Mouse (Mus musculus): ENCODE results near the gene Acox1. TPM values are rescaled to one million over a fixed set of nuclear protein-coding genes. Genes with fewer than 3 reads are reported as not detected.

Gene Acox1
- polyA plus RNA-seq, 2 experiments from 2014 or later = 16.9 to 24.2 TPM

DNA sequence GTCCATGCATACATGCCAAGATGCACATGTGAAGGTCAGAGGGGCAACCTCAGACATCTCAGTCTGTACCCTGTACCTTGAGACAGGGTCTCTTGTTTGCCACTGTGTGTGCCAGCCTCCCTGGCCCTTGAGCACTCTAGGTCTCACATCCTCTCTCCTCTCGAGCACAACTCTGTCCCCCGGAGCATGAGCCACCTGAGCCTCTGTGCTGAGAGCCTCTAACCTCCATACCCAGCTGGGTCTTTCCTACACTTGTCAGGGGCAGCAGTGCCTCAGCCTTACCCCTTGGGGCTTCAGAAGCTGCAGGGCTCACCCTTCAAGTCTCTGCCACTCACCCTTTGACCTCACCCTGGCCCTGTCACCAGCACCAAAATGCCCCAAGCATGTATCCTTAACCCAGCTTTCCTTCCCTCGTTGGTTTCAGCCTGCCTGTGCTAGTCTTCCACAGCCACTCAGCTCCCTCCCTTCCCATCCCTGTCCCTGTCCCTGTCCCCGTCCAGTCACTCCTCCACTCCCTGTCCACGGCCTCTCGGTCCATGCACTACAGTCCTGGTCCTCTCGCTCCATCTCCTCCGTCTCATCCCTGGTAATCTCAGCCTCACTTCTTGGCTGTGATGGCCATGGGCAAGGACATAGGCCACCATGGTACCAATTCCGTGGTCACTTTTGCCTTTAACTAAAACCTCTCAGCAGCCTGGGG lies 69.6 kb downstream of the Acox1 start:
- ATAC-seq = no peak

DNA sequence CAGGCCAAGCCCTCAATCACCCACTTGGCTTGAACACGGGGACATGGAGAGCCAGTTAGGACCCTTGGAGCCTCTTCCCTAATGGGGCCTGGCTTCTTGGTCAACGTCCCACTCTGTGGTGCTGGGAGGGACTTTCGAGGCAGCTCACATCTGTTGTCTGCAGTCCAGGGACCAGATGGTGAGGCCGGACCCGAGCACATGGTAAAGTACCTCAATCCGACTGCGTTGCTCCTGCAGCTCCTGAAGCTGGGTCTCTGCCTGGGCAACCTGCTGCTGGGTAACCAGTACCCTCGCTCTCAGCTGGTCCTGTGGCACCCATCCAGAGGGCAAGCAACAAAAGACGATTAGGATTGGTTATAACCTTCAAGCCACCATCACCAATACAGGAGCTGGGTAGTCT lies 70.9 kb downstream of the Acox1 start:
- ATAC-seq = no peak

DNA sequence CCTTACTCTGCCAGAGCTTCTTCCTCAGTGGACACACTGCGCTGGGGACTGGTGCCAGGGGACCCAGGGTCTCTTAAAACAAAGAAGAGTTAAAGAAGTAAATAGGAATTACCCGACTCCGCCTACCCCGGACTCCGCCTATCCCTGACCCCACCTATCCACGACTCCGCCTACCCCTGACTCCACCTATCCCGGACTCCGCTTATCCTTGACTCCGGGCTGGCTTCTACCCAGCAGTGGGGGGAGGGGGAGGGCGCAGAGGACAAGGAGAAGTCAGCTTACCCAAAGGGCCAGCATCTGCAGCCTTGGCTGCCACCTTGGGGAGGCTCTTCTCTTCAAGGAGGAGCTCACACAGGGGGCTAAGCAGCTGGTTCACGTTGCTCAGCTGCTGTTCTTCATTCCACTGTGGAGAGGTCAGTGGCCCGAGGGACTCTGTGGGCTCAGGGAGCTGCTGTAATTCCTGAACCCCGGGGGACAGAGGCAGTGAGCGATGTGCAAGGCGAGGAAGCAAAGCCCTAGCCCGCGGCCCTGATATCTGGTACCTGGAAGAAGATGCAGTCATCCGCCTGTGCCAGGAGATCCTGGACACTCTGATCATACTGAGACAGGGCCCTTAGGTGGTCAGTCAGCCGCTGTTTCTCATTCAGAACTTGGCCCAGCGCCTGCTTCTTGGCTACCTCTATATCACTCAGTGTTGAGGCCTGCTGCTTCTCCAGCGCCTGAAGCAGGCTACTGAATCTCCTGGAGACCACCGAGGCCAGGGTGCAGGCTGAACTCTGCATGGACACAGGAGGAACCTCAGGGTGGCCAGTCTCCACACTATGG lies 71.5 kb downstream of the Acox1 start, which contains the start of gene Trim47:
TSS of gene Trim47 (minus strand) at position 55 of the 825 bp plus-strand sequence.
- ATAC-seq = no peak

DNA sequence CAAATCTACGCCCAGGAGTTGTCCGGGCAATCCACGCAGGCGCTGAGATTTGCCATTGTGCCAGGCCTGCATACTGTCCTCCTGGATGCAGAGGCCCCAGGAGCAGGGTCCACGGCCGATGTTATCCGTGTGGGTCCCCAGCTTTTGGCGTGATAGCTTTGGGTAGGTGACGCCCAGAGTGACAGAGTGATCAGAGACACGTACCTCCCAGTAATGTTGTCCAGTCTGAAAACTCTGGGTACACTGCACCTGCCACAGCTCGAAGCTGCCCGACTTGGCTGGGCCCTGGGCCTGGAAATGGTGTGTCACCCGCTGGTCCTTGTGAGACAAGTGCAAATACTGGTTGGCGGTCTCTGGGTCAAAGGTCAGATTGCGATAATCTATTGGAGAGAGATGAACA lies 72.6 kb downstream of the Acox1 start:
- ATAC-seq = no peak

Other genes starting within 250 kb of the Acox1 start
- not detected for gene Itgb4, start 224.3 kb downstream of the Acox1 start, polyA plus RNA-seq (2017; shearing (Covaris generic))
- 10 to 100 TPM; 13.1 to 18.4 TPM for gene Galk1, start 186.3 kb downstream of the Acox1 start, polyA plus RNA-seq (2017; shearing (Covaris generic))
- gene H3f3b, start 171.1 kb downstream of the Acox1 start, polyA plus RNA-seq (2017; shearing (Covaris generic)) = 1,000 to 10,000 TPM; 1,562 to 1,754 TPM
- 10 to 100 TPM; 10.4 to 16.1 TPM for gene Unk, start 168.7 kb downstream of the Acox1 start, polyA plus RNA-seq (2017; shearing (Covaris generic))
- 100 to 1,000 TPM in 1 of 2 experiments, 10 to 100 TPM in 1; 73.8 to 138 TPM for gene Unc13d, start 121.1 kb downstream of the Acox1 start, polyA plus RNA-seq (2017; shearing (Covaris generic))
- 100 to 1,000 TPM; 133 to 265 TPM for gene Wbp2, start 112.0 kb downstream of the Acox1 start, polyA plus RNA-seq (2017; shearing (Covaris generic))
- not detected for gene Trim47, start 71.8 kb downstream of the Acox1 start, polyA plus RNA-seq (2017; shearing (Covaris generic))
- 10 to 100 TPM; 14.4 to 17.9 TPM for gene Trim65, start 67.9 kb downstream of the Acox1 start, polyA plus RNA-seq (2017; shearing (Covaris generic))
- gene Mrpl38, start 60.2 kb downstream of the Acox1 start, polyA plus RNA-seq (2017; shearing (Covaris generic)) = 10 to 100 TPM; 22.7 to 25.5 TPM
- gene Fbf1, start 30.9 kb downstream of the Acox1 start, polyA plus RNA-seq (2017; shearing (Covaris generic)) = 1 to 10 TPM; 2.8 to 5.2 TPM
- 10 to 100 TPM; 44.6 to 49.5 TPM for gene Ten1, start 190 bp downstream of the Acox1 start, polyA plus RNA-seq (2017; shearing (Covaris generic))
- gene Evpl, start 39.0 kb upstream of the Acox1 start, polyA plus RNA-seq (2017; shearing (Covaris generic)) = not detected
- 10 to 100 TPM; 39.5 to 53.9 TPM for gene Srp68, start 75.2 kb upstream of the Acox1 start, polyA plus RNA-seq (2017; shearing (Covaris generic))
- not detected for gene Galr2, start 81.9 kb upstream of the Acox1 start, polyA plus RNA-seq (2017; shearing (Covaris generic))
- 100 to 1,000 TPM in 1 of 2 experiments, 10 to 100 TPM in 1; 98.4 to 123 TPM for gene Exoc7, start 108.2 kb upstream of the Acox1 start, polyA plus RNA-seq (2017; shearing (Covaris generic))
- gene Foxj1, start 136.4 kb upstream of the Acox1 start, polyA plus RNA-seq (2017; shearing (Covaris generic)) = not detected
- 1 to 10 TPM; 8.4 to 8.8 TPM for gene Rnf157, start 214.0 kb upstream of the Acox1 start, polyA plus RNA-seq (2017; shearing (Covaris generic))
- gene Ubald2, start 235.0 kb upstream of the Acox1 start, polyA plus RNA-seq (2017; shearing (Covaris generic)) = 10 to 100 TPM; 12.2 to 13.0 TPM